Mouse (Mus musculus): Measurements from ENCODE around the gene Glt28d2. TPM values are rescaled to one million over a fixed set of nuclear protein-coding genes. Genes with fewer than 3 reads are reported as not detected.

Glt28d2 gene
- polyA plus RNA-seq, 1 experiment from 2014 or later, result 0.29 TPM

GRCm38 (mm10) chr3:85863996-85864395 lies 23.3 kb downstream of the Glt28d2 start:
- H3K4me3 ChIP-seq (replicated peaks), result no peak overlapping the region
- no peaks in the 10 kb centered on the region for H3K4me1 ChIP-seq
- no peak overlapping the region for H3K4me2 ChIP-seq
- WGBS, result 18% methylated on average over 3 of the region's 3 CpGs
- no peak overlapping the region for H3K27ac ChIP-seq (replicated peaks)
- no peak overlapping the region for H3K9ac ChIP-seq (replicated peaks)
- 0 out of 2 replicates have a peak, but pooled peaks cover 2% of the 10 kb centered on the region for H3K9me3 ChIP-seq (replicated peaks)
- no peaks in the 10 kb centered on the region for H3K36me3 ChIP-seq
- no peaks in the 10 kb centered on the region for H3K27me3 ChIP-seq (replicated peaks)
- ATAC-seq (ENCODE audit: low FRiP score), result no peak

GRCm38 (mm10) chr3:85862886-85863285 lies 24.4 kb downstream of the Glt28d2 start:
- ATAC-seq (ENCODE audit: low FRiP score), result no peak
- Histone ChIP-seq H3K9me3 (replicated peaks) (no peaks in the 10 kb centered on the region), H3K4me2 (no peak overlapping the region), H3K9ac (replicated peaks) (no peak overlapping the region), H3K36me3 (no peaks in the 10 kb centered on the region), H3K4me1 (no peaks in the 10 kb centered on the region), H3K27me3 (replicated peaks) (no peaks in the 10 kb centered on the region), H3K4me3 (replicated peaks) (no peak overlapping the region), H3K27ac (replicated peaks) (no peak overlapping the region)
- 93% methylated on average over 2 of the region's 2 CpGs for WGBS

- H3K27ac ChIP-seq (replicated peaks), result no peak overlapping the region
- H3K4me2 ChIP-seq, result no peak overlapping the region
- no peaks in the 10 kb centered on the region for H3K27me3 ChIP-seq (replicated peaks)
- 90% methylated on average over 5 of the region's 5 CpGs for WGBS
- ATAC-seq (ENCODE audit: low FRiP score), result no peak
- H3K9ac ChIP-seq (replicated peaks), result no peak overlapping the region
- no peaks in the 10 kb centered on the region for H3K4me1 ChIP-seq
- no peaks in the 10 kb centered on the region for H3K36me3 ChIP-seq
- H3K4me3 ChIP-seq (replicated peaks), result no peak overlapping the region
- H3K9me3 ChIP-seq (replicated peaks), result no peaks in the 10 kb centered on the region
Observed at GRCm38 (mm10) chr3:85860996-85861395, 26.3 kb downstream of the Glt28d2 start.

- Histone ChIP-seq H3K27me3 (replicated peaks) (no peaks in the 10 kb centered on the region), H3K36me3 (no peaks in the 10 kb centered on the region), H3K27ac (replicated peaks) (no peak overlapping the region), H3K9me3 (replicated peaks) (no peaks in the 10 kb centered on the region), H3K4me2 (no peak overlapping the region), H3K9ac (replicated peaks) (no peak overlapping the region), H3K4me3 (replicated peaks) (no peak overlapping the region), H3K4me1 (no peaks in the 10 kb centered on the region)
- no peak for ATAC-seq (ENCODE audit: low FRiP score)
- 46% methylated on average over 6 of the region's 6 CpGs for WGBS
Observed at GRCm38 (mm10) chr3:85859311-85859710, 28.0 kb downstream of the Glt28d2 start.

- Histone ChIP-seq H3K4me2 (no peak overlapping the region), H3K9me3 (replicated peaks) (no peaks in the 10 kb centered on the region), H3K36me3 (no peaks in the 10 kb centered on the region), H3K4me3 (replicated peaks) (no peak overlapping the region), H3K27ac (replicated peaks) (no peak overlapping the region), H3K9ac (replicated peaks) (no peak overlapping the region), H3K27me3 (replicated peaks) (no peaks in the 10 kb centered on the region), H3K4me1 (no peaks in the 10 kb centered on the region)
- no peak for ATAC-seq (ENCODE audit: low FRiP score)
- WGBS, result 80% methylated on average over 11 of the region's 11 CpGs
Observed at GRCm38 (mm10) chr3:85858140-85859135, 28.9 kb downstream of the Glt28d2 start.

GRCm38 (mm10) chr3:85857083-85857482 lies 30.2 kb downstream of the Glt28d2 start:
- Histone ChIP-seq H3K4me1 (no peaks in the 10 kb centered on the region), H3K4me2 (no peak overlapping the region), H3K27me3 (replicated peaks) (no peaks in the 10 kb centered on the region), H3K27ac (replicated peaks) (no peak overlapping the region), H3K36me3 (no peaks in the 10 kb centered on the region), H3K9ac (replicated peaks) (no peak overlapping the region), H3K9me3 (replicated peaks) (no peaks in the 10 kb centered on the region), H3K4me3 (replicated peaks) (no peak overlapping the region)
- no peak for ATAC-seq (ENCODE audit: low FRiP score)
- WGBS, result 20% methylated on average over 4 of the region's 4 CpGs

- H3K36me3 ChIP-seq, result no peaks in the 10 kb centered on the region
- no peak overlapping the region for H3K4me3 ChIP-seq (replicated peaks)
- H3K4me1 ChIP-seq, result no peaks in the 10 kb centered on the region
- H3K27me3 ChIP-seq (replicated peaks), result no peaks in the 10 kb centered on the region
- H3K27ac ChIP-seq (replicated peaks), result no peak overlapping the region
- no peaks in the 10 kb centered on the region for H3K9me3 ChIP-seq (replicated peaks)
- 86% methylated on average over 5 of the region's 5 CpGs for WGBS
- no peak overlapping the region for H3K9ac ChIP-seq (replicated peaks)
- ATAC-seq (ENCODE audit: low FRiP score), result no peak
- no peak overlapping the region for H3K4me2 ChIP-seq
Observed at GRCm38 (mm10) chr3:85855947-85856346, 31.4 kb downstream of the Glt28d2 start.

GRCm38 (mm10) chr3:85855043-85855442 lies 32.3 kb downstream of the Glt28d2 start:
- 81% methylated on average over 3 of the region's 3 CpGs for WGBS
- H3K36me3 ChIP-seq, result no peaks in the 10 kb centered on the region
- no peaks in the 10 kb centered on the region for H3K27me3 ChIP-seq (replicated peaks)
- no peak overlapping the region for H3K4me3 ChIP-seq (replicated peaks)
- no peaks in the 10 kb centered on the region for H3K9me3 ChIP-seq (replicated peaks)
- ATAC-seq (ENCODE audit: low FRiP score), result no peak
- H3K4me2 ChIP-seq, result no peak overlapping the region
- H3K4me1 ChIP-seq, result no peaks in the 10 kb centered on the region
- no peak overlapping the region for H3K9ac ChIP-seq (replicated peaks)
- no peak overlapping the region for H3K27ac ChIP-seq (replicated peaks)

- no peak overlapping the region for H3K27ac ChIP-seq (replicated peaks)
- no peaks in the 10 kb centered on the region for H3K4me1 ChIP-seq
- no peaks in the 10 kb centered on the region for H3K9me3 ChIP-seq (replicated peaks)
- ATAC-seq (ENCODE audit: low FRiP score), result no peak
- no peak overlapping the region for H3K4me2 ChIP-seq
- H3K9ac ChIP-seq (replicated peaks), result no peak overlapping the region
- no peaks in the 10 kb centered on the region for H3K27me3 ChIP-seq (replicated peaks)
- WGBS, result 68% methylated on average over 6 of the region's 6 CpGs
- H3K4me3 ChIP-seq (replicated peaks), result no peak overlapping the region
- no peaks in the 10 kb centered on the region for H3K36me3 ChIP-seq
Observed at GRCm38 (mm10) chr3:85854143-85854542, 33.2 kb downstream of the Glt28d2 start.

- Histone ChIP-seq H3K9me3 (replicated peaks) (no peaks in the 10 kb centered on the region), H3K36me3 (no peaks in the 10 kb centered on the region), H3K4me2 (no peak overlapping the region), H3K4me1 (no peaks in the 10 kb centered on the region), H3K27me3 (replicated peaks) (no peaks in the 10 kb centered on the region), H3K4me3 (replicated peaks) (no peak overlapping the region), H3K27ac (replicated peaks) (no peak overlapping the region), H3K9ac (replicated peaks) (no peak overlapping the region)
- 87% methylated on average over 4 of the region's 4 CpGs for WGBS
- ATAC-seq (ENCODE audit: low FRiP score), result no peak
Observed at GRCm38 (mm10) chr3:85853715-85854114, 33.6 kb downstream of the Glt28d2 start.

GRCm38 (mm10) chr3:85850079-85850478 lies 37.2 kb downstream of the Glt28d2 start:
- no peaks in the 10 kb centered on the region for H3K9me3 ChIP-seq (replicated peaks)
- ATAC-seq (ENCODE audit: low FRiP score), result no peak
- no peak overlapping the region for H3K27ac ChIP-seq (replicated peaks)
- no peaks in the 10 kb centered on the region for H3K36me3 ChIP-seq
- H3K4me3 ChIP-seq (replicated peaks), result no peak overlapping the region
- no peak overlapping the region for H3K9ac ChIP-seq (replicated peaks)
- 95% methylated on average over 1 of the region's 1 CpGs for WGBS
- no peak overlapping the region for H3K4me2 ChIP-seq
- no peaks in the 10 kb centered on the region for H3K27me3 ChIP-seq (replicated peaks)
- H3K4me1 ChIP-seq, result no peaks in the 10 kb centered on the region

GRCm38 (mm10) chr3:85846316-85846715 lies 41.0 kb downstream of the Glt28d2 start:
- H3K36me3 ChIP-seq, result no peaks in the 10 kb centered on the region
- no peak overlapping the region for H3K27ac ChIP-seq (replicated peaks)
- no peak overlapping the region for H3K9ac ChIP-seq (replicated peaks)
- no peaks in the 10 kb centered on the region for H3K27me3 ChIP-seq (replicated peaks)
- H3K4me1 ChIP-seq, result peaks cover 16% of the 10 kb centered on the region
- WGBS, result 67% methylated on average over 1 of the region's 1 CpGs
- no peak overlapping the region for H3K4me2 ChIP-seq
- no peak for ATAC-seq (ENCODE audit: low FRiP score)
- no peak overlapping the region for H3K4me3 ChIP-seq (replicated peaks)
- no peaks in the 10 kb centered on the region for H3K9me3 ChIP-seq (replicated peaks)

Measured in neural tube, embryonic 15.5 days (tissue).